Mouse (Mus musculus) liver, embryonic 15.5 days (tissue): Measurements from ENCODE around the gene Hist1h4n. TPM values are rescaled to one million over a fixed set of nuclear protein-coding genes. Genes with fewer than 3 reads are reported as not detected.

Experiments used
- microRNA-seq: library from miRNA; unstranded; fragments of <30 nt; microRNA quantifications from one replicate; pipeline ENCODE4, GENCODE M21; 2016
- polyA plus RNA-seq: library from polyadenylated mRNA; unstranded; fragments of >200 nt; fragmentation: Nextera tagmentation; extraction: Ambion mirVana; gene quantifications from 2 replicates; pipeline ENCODE4 v1.2.1, GENCODE M21; 2015

Hist1h4n gene
- polyA plus RNA-seq, 1 experiment from 2014 or later: 33.7 TPM

Small RNA genes within 50 kb of the gene (microRNA-seq; reads per million reads assigned to microRNA genes)
- gene Gm19658 (not detected), gene Gm44346 (1.0 reads per million), gene Gm44466 (not detected)

Other genes starting within 250 kb of the Hist1h4n start
- gene Olfr1362, start 218.2 kb downstream of the Hist1h4n start, polyA plus RNA-seq: not detected in 2 replicates
- gene Olfr11, start 189.7 kb downstream of the Hist1h4n start, polyA plus RNA-seq: not detected in 2 replicates
- gene Olfr1361, start 168.8 kb downstream of the Hist1h4n start, polyA plus RNA-seq: not detected in 2 replicates
- gene Olfr1360, start 154.8 kb downstream of the Hist1h4n start, polyA plus RNA-seq: not detected in 2 replicates
- gene Olfr1359, start 134.1 kb downstream of the Hist1h4n start, polyA plus RNA-seq: not detected in 2 replicates
- gene Hist1h2bl, start 116.1 kb downstream of the Hist1h4n start, polyA plus RNA-seq: 3.2 and 3.4 TPM in 2 replicates
- gene Hist1h2ai, start 115.8 kb downstream of the Hist1h4n start, polyA plus RNA-seq: 6.7 and 19.9 TPM in 2 replicates
- gene Hist1h3h, start 114.5 kb downstream of the Hist1h4n start, polyA plus RNA-seq: 4.3 and 10.4 TPM in 2 replicates
- 7.6 and 8.8 TPM in 2 replicates for gene Hist1h2bm, start 110.2 kb downstream of the Hist1h4n start, polyA plus RNA-seq
- gene Hist1h4j, start 97.1 kb downstream of the Hist1h4n start, polyA plus RNA-seq: 0.86 and 0.88 TPM in 2 replicates
- gene Hist1h4k, start 81.7 kb downstream of the Hist1h4n start, polyA plus RNA-seq: 4.0 and 6.0 TPM in 2 replicates
- 40.7 and 47.8 TPM in 2 replicates for gene Hist1h2ak, start 78.4 kb downstream of the Hist1h4n start, polyA plus RNA-seq
- 7.6 and 11.2 TPM in 2 replicates for gene Hist1h2bn, start 78.1 kb downstream of the Hist1h4n start, polyA plus RNA-seq
- 32.9 and 34.2 TPM in 2 replicates for gene Hist1h1b, start 51.6 kb downstream of the Hist1h4n start, polyA plus RNA-seq
- 144 and 178 TPM in 2 replicates for gene Hist1h3i, start 48.8 kb downstream of the Hist1h4n start, polyA plus RNA-seq
- gene Hist1h2an, start 45.0 kb downstream of the Hist1h4n start, polyA plus RNA-seq: 10.9 and 14.7 TPM in 2 replicates
- 5.4 and 6.8 TPM in 2 replicates for gene Hist1h2bp, start 44.7 kb downstream of the Hist1h4n start, polyA plus RNA-seq
- gene Hist1h2bq, start 22.0 kb downstream of the Hist1h4n start, polyA plus RNA-seq: 25.1 and 27.6 TPM in 2 replicates
- 1.1 TPM in 1 of 2 replicates, not detected in the other for gene Hist1h2ao, start 21.7 kb downstream of the Hist1h4n start, polyA plus RNA-seq
- gene Hist1h4m, start 20.4 kb downstream of the Hist1h4n start, polyA plus RNA-seq: not detected in 2 replicates
- 3,475 and 4,316 TPM in 2 replicates for gene Hist1h2ap, start 1.3 kb upstream of the Hist1h4n start, polyA plus RNA-seq
- 25.5 and 29.5 TPM in 2 replicates for gene Hist1h2br, start 1.5 kb upstream of the Hist1h4n start, polyA plus RNA-seq
- 0.59 and 0.71 TPM in 2 replicates for gene Zfp184, start 112.9 kb upstream of the Hist1h4n start, polyA plus RNA-seq
- gene Pom121l2, start 149.0 kb upstream of the Hist1h4n start, polyA plus RNA-seq: not detected in 2 replicates
- gene Prss16, start 177.5 kb upstream of the Hist1h4n start, polyA plus RNA-seq: 0.62 and 1.0 TPM in 2 replicates
- 9.5 and 11.4 TPM in 2 replicates for gene Hist1h2ah, start 203.4 kb upstream of the Hist1h4n start, polyA plus RNA-seq
- gene Hist1h2bk, start 203.7 kb upstream of the Hist1h4n start, polyA plus RNA-seq: 4.4 and 5.4 TPM in 2 replicates
- 40.8 and 42.0 TPM in 2 replicates for gene Hist1h4i, start 209.2 kb upstream of the Hist1h4n start, polyA plus RNA-seq
- gene Hist1h2ag, start 210.7 kb upstream of the Hist1h4n start, polyA plus RNA-seq: 13.0 and 22.6 TPM in 2 replicates
- 17.5 and 18.4 TPM in 2 replicates for gene Hist1h2bj, start 211.0 kb upstream of the Hist1h4n start, polyA plus RNA-seq